ENCODE assay signal across 8 mouse cellular contexts in the genomic region with DNA sequence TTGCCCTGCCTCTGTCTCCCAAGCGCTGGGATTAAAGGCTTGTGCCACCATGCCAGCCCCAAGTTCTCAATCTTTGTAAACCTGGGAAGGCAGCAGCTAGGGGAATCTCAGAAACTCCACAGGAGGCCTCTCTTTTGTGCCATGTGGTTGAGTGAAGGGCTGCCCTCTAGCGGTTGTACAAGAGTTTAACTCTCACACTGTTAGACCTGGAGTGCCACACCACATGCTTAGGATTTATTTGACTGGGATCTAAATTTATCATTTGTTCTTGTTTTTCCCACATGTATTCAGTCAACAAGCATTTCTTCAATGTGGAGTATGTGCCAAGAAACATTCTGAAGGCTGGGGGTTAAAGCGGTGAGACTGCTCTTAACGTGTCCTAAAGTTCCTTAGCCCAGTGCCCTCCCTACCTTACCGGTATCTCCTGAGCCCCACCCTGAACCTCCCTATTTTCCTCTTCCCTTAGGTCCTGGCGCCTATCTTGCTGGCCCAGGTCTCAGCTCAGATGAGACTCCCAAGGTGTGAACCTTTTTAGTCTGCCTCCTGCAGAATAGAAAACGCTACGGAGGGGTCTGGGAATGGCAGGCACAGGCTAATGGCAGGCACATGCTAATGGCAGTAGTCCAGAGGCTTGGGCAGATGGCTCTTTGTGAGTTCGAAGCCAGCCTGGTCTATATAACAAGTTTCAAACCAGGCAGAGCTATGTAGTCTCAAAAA. TPM values are rescaled to one million over a fixed set of nuclear protein-coding genes. Genes with fewer than 3 reads are reported as not detected.
A peak's percentile ranks its signal among the peaks of the same experiment; 100 is the strongest.
DNase-seq lines count a peak whose midpoint lies in the region; ATAC-seq lines count a peak whose summit lies in the region.

No protein-coding gene starts in this region.

- H3K4me3 ChIP-seq in forebrain, embryonic 14.5 days (ENCODE audit: low read depth, low read length), result no peak overlapping the region
- no peak overlapping the region for H3K4me3 ChIP-seq in liver, embryonic 12.5 days

- peak; percentile 63 for DNase-seq in urinary bladder, postnatal 25 days (ENCODE audit: low spot score)
- no peak for DNase-seq in urinary bladder, postnatal 10 days (ENCODE audit: low spot score)
- peak; percentile 70 for DNase-seq in c-Kit-positive CD71-positive TER-119-negative erythroid progenitor cells, embryonic 14.5 days (ENCODE audit: low read depth)
- peak; percentile 91 for DNase-seq in forebrain, embryonic 14.5 days (ENCODE audit: low spot score)
- peak; percentile 78 for DNase-seq in kidney, adult 9 months
- peak; percentile 39 for DNase-seq in ovary, postnatal 36 days (ENCODE audit: low spot score)
- peak; percentile 51 to 76 for DNase-seq in thymus, postnatal 10 days (ENCODE audit: low spot score in 2 of 2)

- no peaks in the 10 kb centered on the region for H3K27me3 ChIP-seq in forebrain, embryonic 14.5 days (replicated peaks; ENCODE audit: control insufficient read depth, insufficient read depth, low read length)
- H3K27me3 ChIP-seq in liver, embryonic 12.5 days (replicated peaks), result no peaks in the 10 kb centered on the region

- no peak overlapping the region for H3K27ac ChIP-seq in forebrain, embryonic 14.5 days (ENCODE audit: low read depth, low read length)
- peak overlapping the region; percentile 81 for H3K27ac ChIP-seq in liver, embryonic 12.5 days

- H3K4me2 ChIP-seq in forebrain, embryonic 14.5 days (ENCODE audit: low read length), result no peak overlapping the region
- peak overlapping the region; percentile 95; the same call in 1 of the 2 replicates for H3K4me2 ChIP-seq in liver, embryonic 12.5 days

- peak; percentile 38 for ATAC-seq in forebrain, embryonic 14.5 days
- ATAC-seq in liver, embryonic 12.5 days, result no peak

- H3K36me3 ChIP-seq in forebrain, embryonic 14.5 days (ENCODE audit: control insufficient read depth, insufficient read depth, low read length), result no peaks in the 10 kb centered on the region
- no peaks in the 10 kb centered on the region for H3K36me3 ChIP-seq in liver, embryonic 12.5 days

- peaks cover 19% of the 10 kb centered on the region for H3K4me1 ChIP-seq in forebrain, embryonic 14.5 days (ENCODE audit: control insufficient read depth, insufficient read depth, low read length)
- H3K4me1 ChIP-seq in liver, embryonic 12.5 days, result peaks cover 49% of the 10 kb centered on the region

- WGBS in forebrain, embryonic 14.5 days, result 54% methylated on average over 9 of the region's 9 CpGs
- WGBS in liver, embryonic 12.5 days (ENCODE audit: insufficient replicate concordance), result 32% methylated on average over 9 of the region's 9 CpGs

- no peak overlapping the region for H3K9ac ChIP-seq in forebrain, embryonic 14.5 days (ENCODE audit: low read length)
- peak overlapping the region; percentile 85; the same call in 1 of the 2 replicates for H3K9ac ChIP-seq in liver, embryonic 12.5 days

- no peaks in the 10 kb centered on the region for H3K9me3 ChIP-seq in forebrain, embryonic 14.5 days (replicated peaks; ENCODE audit: control insufficient read depth, low read length)
- H3K9me3 ChIP-seq in liver, embryonic 12.5 days (replicated peaks), result no peaks in the 10 kb centered on the region

RNA-seq across cellular contexts. Expression of a gene that starts 1.1 kb away (rescaled TPM):
- 13.3 and 13.8 TPM in 2 replicates for polyA plus RNA-seq in forebrain, embryonic 14.5 days (2014; fragmentation: Nextera tagmentation; extraction: Ambion mirVana)
- 11.6 and 11.9 TPM in 2 replicates for polyA plus RNA-seq in liver, embryonic 12.5 days (2016; fragmentation: Nextera tagmentation; extraction: Ambion mirVana)

RNA-seq across cellular contexts. Expression of a gene that starts 24.1 kb away (rescaled TPM):
- polyA plus RNA-seq in forebrain, embryonic 14.5 days (2014; fragmentation: Nextera tagmentation; extraction: Ambion mirVana), result 73.8 and 94.1 TPM in 2 replicates
- 28.9 and 30.6 TPM in 2 replicates for polyA plus RNA-seq in liver, embryonic 12.5 days (2016; fragmentation: Nextera tagmentation; extraction: Ambion mirVana)

RNA-seq across cellular contexts. Expression of a gene that starts 33.1 kb away (rescaled TPM):
- polyA plus RNA-seq in forebrain, embryonic 14.5 days (2014; fragmentation: Nextera tagmentation; extraction: Ambion mirVana), result 0.63 and 0.83 TPM in 2 replicates
- polyA plus RNA-seq in liver, embryonic 12.5 days (2016; fragmentation: Nextera tagmentation; extraction: Ambion mirVana), result not detected in 2 replicates

RNA-seq across cellular contexts. Expression of a gene that starts 54.5 kb away (rescaled TPM):
- polyA plus RNA-seq in forebrain, embryonic 14.5 days (2014; fragmentation: Nextera tagmentation; extraction: Ambion mirVana), result 8.1 and 10.6 TPM in 2 replicates
- 28.2 and 30.3 TPM in 2 replicates for polyA plus RNA-seq in liver, embryonic 12.5 days (2016; fragmentation: Nextera tagmentation; extraction: Ambion mirVana)
